Mouse (Mus musculus): ENCODE data around the gene Brinp3.
"Not testable (repeated sequence)": the region's sequence is repeated elsewhere in the genome, so short reads cannot be mapped to it uniquely, and the experiment has no call there.

Brinp3 gene

DNA sequence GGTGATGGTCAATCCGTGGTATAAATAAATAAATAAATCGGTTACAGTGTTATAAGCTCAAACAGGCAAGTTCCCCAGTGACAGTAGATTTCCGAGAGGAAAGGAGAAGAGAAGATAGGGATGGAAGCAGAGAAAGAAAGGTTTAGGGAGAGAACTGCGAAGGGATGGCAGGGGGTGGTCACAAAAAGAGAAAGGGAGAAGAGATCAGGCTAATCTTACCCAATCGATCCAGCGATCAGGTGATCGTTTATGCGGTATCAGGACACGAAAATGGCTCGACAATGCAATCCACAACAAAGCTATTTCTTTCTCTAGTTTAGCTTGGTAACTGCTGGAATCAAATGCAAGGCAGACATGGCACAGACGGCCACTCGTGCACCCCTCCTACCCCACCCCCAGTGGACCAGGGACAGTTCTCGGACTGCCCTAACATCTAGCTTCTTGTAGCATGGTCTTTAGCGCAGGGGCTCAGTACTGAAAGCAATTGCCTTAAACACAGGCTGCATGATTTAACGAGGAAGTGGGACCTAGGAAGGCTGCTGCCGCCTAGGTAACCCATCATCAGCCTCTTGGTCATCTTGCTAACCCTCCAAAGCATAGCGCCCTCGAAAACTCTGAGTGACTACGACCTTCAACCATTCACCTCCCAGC lies at the start of gene Brinp3:
Brinp3 (plus strand) TSS at position 80 of the 651 bp plus-strand sequence.
- peak; percentile 7 to 37 for DNase-seq (ENCODE audit: low spot score in 2 of 2)

DNA sequence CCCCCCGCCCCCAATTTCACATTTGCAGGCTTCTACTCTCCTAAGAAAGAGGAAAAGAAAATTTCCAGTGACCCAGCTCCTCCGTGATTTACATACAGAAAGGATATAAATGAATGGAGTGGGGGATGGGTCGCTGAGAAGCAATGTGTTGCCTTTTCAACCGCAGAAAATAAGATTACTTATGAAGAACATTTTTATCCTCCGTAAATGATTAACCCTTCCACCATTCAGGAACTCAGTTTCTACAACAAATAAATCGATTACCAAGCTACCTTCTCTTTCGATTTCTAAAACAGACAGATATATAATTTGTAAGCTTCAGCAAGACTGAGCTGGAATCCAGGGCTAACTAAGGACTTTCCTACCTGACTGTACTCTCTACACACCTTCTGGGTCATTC lies 339 bp upstream of the Brinp3 start:
- peak in 1 of 2 experiments; percentile 6 for DNase-seq (ENCODE audit: low spot score in 2 of 2)

DNA sequence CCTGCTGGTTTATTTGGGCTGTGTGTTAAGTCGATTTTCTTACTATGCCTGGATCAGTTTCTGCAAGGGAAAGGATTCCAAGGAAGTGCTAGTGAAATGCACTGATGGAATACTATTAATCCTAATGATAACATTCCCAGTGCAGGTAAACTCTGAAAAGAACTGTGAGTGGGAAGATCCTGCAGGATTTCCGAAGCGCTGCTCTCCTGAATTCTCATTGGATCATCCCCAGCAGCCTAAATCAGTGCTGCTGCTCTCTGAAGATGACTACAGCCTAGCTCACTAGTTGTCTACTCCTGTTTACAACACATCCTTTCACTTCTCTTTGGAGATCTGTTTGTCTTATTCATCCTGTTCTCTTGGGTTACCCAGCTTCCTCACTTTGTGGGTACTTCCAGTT lies 826 bp downstream of the Brinp3 start:
- peak in 1 of 2 experiments; percentile 14 for DNase-seq (ENCODE audit: low spot score in 2 of 2)

DNA sequence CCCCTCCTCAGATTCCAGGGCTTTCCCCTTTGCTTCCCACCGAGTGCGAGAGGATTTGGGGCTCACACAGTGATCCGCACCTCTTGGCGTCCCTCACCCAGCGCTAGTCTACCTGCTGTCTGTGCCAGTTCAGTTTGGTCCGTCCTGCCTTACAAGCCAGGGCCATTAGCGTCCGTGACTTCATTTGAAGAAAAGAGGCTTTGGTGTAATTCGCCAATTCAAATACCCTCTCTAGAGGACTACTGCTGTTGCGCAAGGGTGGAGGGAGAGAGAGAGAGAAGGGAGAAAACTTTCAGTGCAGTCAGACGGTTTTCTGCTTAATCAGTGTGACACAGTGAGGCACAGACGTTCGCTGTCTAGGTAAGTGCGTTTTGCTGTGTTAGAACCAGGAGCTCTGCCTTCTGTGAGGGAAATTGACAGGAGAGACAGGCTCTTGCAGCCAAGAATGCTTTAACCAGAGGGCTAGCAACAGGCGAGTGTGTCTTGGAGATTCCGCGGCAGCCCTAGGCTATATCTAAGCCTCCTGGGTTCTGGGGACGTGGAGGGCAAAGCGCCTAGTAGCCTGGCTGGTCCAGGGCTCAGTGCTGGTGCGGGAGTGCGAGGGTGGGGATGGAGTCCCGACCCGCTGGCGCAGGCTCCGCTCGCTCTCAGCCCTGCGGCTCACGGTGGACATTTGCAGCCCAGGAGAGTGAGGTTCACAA lies 3.0 kb downstream of the Brinp3 start:
- DNase-seq (ENCODE audit: low spot score in 2 of 2): peak; percentile 22 to 32

DNA sequence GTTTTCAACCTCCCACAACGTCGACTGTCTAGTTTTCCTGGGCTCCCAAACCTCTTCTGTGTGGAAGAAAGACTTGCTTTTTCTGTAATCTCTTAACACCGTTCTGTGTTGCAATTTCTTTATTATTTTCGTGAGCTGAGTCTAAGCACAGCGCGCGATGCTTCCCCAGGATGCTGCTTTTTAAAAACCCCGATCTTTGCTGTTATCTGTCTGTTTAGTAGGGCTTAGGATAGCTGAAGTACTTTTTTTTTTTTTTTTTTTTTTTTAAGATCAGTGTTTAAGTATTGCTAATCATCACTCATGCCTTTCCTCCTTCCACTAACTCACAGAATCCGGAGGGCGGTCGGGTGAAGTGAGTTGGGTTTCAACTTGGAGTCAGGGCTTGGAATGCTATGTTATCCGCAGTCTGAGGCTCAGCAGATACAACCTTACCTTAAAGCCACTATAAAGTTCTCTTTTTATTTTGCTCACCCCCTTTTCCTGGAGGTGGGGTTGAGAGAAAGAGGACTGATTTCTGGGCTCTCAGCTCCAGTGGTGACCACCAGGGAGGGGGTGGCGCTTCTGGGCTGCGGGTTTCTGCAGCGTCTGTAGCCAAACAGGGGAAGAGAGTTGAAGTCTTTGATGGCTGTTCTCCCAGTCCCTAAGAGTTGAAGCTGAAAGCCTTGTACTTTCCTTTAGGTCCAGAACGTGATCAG lies 3.7 kb downstream of the Brinp3 start:
- DNase-seq (ENCODE audit: low spot score in 2 of 2): peak; percentile 15 to 36

DNA sequence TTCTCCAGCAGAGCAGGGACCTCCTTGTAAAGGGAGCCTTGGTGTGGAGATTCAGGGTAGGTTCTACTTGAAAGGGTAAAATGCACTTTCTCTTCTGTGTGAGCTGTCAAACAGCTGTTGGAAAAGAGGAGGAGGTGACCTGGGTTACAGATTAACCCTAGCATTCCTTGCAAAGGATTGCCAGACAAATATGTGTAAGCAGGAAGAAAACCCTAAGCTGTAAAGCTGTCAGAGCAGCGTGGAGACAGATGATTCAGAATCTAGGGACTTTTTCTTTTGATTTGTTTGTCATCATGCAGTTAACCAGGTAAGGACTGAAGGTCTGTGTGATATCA lies 4.2 kb downstream of the Brinp3 start:
- no peak for DNase-seq (ENCODE audit: low spot score in 2 of 2)

DNA sequence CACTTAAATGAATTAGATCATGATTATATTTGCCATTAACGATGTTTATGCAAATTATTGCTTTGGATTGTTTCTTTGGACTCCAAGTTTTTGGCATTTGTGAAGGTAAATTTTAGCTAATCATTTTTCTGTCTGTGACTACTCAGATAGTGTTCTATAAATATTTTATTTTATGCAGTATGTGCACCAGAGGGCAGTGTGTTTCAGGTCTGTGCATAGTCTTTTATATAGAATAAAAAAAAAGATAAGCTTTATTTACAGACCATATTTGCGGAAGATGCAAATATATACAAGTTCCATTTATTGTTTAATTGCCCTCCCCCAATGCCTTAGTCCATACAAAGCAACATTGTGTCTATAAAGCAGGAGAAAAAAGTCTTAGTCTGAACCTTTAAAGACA lies 20.8 kb downstream of the Brinp3 start:
- no peak for DNase-seq (ENCODE audit: low spot score in 2 of 2)

DNA sequence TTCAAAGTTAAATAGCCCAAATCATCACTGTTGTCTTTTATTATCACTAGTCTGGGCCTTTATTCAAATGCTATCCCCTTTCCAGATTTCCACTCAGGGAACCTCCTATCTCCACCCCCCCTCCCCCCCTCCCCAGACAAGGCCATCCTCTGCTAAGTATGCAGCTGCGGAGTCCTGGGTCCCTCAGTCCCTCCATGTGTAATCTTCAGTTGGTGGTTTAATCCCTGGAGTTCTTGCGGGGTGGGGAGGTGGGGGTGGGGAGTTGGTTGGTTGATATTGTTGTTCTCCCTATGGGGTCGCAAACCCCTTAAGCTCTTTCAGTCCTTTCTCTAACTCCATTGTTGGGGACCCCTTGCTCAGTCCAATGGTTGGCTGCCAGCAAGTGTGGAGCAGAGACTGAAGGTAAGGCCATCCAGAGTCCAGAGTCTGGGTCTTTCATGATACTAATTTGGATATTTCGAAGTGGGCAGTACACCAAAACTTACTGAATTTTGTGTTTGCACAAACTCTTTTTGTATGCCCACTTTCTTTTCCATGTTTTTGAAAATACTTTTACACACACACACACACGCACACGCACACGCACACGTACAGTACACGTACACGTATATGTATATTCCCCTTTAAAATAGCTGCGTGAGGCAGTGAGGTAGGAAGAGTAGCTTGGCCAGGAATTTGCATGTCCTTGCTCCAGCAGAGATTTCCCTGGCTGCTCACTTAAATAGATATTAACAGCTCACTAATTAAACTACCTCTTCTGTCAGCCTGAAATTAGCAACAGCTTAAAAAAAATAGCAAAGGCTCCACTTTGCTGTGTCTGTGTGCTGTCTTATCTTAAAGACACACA lies 29.4 kb downstream of the Brinp3 start:
- no peak for DNase-seq (ENCODE audit: low spot score in 2 of 2)

DNA sequence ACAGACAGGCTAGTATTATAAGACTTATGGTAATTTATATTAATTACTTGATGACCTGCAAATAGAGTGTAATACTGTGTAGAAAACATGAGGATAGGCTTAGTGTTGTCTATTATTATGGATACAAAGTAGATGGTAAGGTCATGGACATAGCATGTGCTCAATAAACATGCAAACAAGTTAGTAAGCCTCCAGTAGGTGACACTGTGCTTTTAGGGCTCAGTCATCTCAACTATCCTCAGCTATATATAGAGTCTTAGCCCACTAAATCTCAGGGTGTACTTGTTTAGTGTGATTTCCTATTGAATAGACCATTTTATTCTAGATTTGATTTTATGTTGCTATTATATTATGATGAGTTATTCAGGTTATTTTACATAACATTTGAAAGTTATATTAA lies 34.0 kb downstream of the Brinp3 start:
- no peak for DNase-seq (ENCODE audit: low spot score in 2 of 2)

DNA sequence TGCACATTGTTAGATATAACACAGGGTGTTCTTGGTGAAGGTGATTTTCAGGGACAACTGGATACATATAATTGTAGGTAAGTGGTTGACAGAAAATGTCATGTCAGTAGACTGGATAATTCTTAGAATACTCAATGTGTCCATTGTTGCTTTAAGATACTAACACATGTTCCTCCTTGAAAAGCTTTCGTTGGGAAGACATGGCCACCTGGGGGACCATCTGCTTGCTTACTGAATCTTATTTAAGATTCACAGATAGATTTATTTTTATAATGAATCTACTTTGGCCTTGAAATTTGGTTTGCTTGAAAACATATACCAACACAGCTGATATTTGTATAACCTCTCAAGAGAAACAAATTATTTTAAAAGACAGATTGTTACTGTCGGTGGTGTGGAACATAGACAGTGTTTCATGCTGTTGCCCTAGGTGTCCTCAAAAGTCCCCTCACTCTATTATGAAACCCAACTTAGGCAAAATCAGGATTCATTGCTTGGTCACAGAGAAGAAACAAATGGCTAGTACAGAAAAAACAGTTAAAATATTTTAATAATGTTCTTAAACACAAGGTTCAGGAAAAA lies 52.4 kb downstream of the Brinp3 start:
- no peak for DNase-seq (ENCODE audit: low spot score in 2 of 2)

DNA sequence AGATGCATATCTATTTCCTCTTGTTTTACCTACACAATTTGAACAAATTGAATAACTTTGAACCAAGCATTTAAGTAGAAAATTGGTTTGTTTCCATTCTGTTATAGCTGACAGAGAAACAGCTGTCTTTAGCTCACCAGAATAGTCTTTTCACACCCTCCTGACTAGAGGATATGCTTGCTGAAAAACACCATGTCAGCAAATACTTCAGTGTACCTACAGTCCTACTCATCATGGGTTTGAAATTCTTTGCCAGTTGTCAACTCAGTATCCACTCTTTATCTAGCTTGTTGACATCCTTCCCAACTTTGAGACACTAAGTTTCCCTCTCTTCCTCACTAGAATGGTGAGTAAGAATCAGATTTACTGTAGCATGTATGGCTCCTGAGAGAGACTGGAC lies 62.4 kb downstream of the Brinp3 start:
- no peak for DNase-seq (ENCODE audit: low spot score in 2 of 2)

DNA sequence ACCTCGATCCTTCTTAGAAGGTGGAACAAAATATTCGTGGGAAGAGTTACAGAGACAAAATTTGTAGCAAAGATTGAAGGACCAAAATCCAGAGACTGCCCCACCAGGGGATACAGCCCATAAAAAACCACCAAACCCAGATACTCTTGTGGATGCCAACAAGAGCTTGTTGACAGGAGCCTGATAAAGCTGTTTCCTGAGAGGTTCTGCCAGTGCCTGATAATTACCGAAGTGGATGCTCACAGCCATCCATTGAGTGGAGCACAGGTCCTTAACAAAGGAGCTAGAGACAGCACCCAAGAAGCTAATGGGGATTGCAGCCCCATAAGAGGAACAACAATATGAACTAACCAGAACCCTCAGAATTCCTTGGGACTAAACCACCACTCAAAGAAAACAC lies 67.6 kb downstream of the Brinp3 start:
- no peak for DNase-seq (ENCODE audit: low spot score in 2 of 2)

DNA sequence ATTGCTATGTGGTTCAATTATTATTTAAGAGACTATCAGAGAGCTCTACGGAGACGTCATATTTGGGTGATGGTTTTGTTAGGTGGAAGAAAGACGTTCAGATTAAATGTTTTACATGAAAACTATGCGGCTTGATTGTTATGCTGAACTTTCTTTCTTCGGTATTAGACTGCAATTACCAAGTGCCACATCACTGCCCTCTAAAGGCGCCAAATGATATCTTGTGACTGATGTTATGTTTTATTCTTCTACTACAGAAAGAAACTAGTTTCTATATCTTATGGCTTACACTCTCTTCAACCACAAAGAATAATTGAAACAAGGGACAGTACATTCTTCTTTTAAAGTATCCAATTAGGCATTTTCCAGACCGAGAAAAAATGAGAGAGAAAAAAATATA lies 89.6 kb downstream of the Brinp3 start:
- DNase-seq (ENCODE audit: low spot score in 2 of 2): no peak

DNA sequence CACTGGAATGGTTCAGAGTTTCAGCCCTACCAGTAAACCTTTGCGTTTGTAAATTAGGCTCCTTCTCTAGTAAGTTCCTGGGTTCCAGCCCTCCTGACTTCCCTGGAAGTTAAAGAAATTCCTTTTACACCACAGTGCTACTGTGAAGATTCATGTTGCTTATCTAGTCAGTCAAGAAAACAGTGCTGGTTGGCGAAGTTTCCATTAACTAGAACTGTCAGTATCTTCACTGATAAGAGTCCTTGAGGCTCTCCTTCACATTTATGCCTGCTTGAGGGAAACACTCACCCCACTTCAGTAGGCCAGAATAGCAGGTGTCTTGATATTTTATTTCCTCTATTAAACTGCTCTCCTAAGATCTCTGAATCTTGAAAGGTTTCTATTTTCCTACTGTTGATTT lies 138.3 kb downstream of the Brinp3 start:
- DNase-seq (ENCODE audit: low spot score in 2 of 2): no peak

DNA sequence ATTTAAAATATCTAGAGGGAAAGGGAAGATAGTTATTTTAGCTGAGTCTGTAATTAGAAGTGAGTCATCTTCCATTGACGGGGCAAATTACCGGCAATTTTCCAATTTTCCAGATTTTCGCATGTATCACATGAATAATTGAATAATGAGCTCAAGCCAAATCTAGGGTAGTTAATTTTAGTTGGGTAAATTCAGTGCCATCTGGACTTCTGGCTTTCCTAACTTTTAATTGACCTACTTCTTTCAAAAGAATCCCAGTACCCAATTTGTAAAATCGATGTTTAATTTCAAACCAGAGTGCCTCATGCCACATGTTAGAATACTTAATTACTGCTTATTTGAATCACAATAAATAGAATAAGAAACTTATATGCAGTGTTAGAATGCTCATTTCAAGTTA lies 162.7 kb downstream of the Brinp3 start:
- DNase-seq (ENCODE audit: low spot score in 2 of 2): no peak

DNA sequence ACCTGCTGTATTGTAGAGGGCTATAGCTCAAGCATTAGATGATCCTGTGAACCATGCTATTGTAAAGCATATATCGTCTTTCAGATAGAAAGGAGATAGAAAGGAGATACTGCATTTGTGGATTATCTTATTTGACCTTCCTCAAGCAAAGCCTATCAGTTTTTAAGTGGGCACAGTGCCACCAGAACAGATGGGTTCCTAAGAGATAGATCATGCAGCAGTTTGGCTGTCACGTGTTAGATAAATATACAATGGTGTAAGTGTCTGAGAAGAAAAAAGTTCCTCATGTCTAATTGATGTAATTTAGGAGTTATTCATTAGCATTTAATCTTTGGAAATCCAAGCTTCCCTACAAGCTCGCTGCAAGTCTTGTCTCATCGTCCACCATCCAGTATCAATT lies 206.2 kb downstream of the Brinp3 start:
- no peak for DNase-seq (ENCODE audit: low spot score in 2 of 2)

DNA sequence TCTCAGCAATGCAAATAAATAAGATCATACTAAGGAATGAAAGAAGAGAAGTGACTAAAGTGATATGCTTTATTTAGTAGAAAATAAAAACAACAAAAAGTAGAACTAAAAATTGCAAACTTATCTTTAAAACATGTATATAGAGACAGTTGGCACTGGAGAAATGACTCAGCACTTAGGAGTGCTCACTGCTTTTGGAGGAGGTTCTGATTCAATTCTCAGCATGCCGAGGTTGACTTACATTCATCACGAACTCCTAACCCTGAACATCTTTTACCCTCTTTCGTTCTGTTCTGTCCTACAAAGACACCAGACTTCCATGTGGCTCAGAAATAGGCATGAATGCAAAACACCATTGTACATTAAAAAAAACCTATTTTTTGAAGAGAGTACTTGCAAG lies 225.0 kb downstream of the Brinp3 start:
- DNase-seq (ENCODE audit: low spot score in 2 of 2): no peak

DNA sequence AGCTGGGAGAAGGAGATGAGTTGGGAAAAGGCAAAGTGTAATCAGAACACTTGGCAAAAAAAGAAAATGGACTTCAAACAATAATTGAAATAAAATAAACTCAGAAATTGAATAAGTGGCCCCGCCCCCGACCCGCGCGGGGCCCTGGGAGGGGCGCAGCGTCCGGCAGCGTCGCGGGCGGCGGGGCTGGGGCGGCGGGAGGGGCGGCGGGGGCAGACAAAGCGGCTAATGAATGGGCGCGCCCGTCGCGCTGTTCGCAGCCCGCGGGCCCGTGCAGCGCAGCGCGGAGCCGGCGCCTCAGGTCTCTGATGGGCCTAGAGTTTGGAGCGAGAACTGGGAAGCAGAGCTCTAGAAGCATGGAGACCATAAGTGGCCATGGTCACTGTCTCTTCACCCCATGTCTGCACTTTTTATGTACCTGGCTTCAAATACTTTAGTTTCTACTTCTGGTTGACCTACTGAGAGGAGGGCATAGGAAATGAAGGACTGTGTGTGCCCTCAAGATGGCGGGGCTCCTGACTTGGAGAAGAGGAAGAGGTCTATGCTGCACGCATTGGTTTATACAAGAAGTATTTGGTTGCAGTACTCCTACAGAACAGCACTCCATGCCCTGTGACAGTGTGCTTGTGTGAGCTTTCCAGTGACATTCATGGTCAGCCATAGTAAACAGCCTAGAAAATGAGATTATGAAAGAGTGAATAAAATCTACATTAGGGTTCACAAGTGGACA lies 230.4 kb downstream of the Brinp3 start:
- not testable (repeated sequence) for DNase-seq (ENCODE audit: low spot score in 2 of 2)

DNA sequence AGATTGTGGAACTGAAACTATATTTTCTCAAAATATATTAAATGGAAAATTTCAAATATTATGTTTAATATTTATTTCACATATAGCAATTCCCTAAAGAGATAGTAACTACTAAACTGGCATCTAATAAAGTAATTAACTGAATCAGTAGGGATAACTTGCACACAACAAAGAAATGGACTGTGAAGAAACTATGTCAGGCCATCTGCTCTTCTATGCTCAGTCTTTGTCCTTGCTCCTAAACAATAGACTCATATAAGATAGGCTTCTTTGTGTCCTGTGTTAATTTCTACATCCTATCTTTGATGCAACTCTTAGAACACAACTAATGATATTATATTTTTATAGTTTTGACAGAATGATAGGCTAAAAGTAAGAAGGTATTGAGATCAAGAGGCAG lies 256.5 kb downstream of the Brinp3 start:
- no peak for DNase-seq (ENCODE audit: low spot score in 2 of 2)

DNA sequence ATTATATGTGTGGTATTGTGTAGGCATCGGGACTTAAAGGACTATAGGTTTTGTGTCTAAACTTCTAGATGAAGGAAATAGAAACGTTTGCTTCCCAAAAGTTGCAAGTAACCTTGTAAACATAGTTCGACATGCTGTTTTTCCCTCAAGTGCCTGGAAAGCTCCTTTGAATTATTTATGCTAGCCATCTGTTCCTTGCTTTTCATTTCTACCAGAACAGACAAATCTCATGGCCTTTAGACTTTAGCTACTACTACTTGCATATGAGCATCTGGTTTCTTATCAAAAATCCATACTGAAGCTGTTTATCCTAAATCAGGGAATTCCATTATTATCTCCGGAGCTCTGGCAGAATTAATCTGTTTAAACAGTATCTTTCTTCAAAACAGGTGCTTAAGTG lies 288.7 kb downstream of the Brinp3 start:
- DNase-seq (ENCODE audit: low spot score in 2 of 2): no peak

DNA sequence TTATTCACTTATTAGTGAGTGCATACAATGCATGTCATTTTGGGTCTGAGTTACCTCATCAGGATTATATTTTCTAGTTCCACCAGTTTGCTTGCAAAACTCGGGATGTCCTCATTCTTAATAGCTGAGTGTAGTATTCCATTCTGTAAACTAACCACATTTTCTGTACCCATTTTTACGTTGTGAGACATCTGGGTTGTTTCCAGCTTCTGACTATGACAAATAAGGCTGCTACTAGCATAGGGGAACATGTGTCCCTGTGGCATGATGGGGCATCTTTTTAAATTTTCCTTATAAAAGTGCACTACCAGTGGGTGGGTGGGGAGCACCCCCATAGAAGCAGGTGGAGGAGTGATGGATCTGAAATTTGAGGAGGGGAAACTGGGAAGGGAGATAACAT lies 292.7 kb downstream of the Brinp3 start:
- DNase-seq (ENCODE audit: low spot score in 2 of 2): no peak

Data from frontal cortex, postnatal 14 days (tissue).